Mouse (Mus musculus) kidney, adult 18-20 months (tissue): ENCODE measurements around the gene Ccdc155.

Experiments used
- DNase-seq: peaks from one replicate; pipeline ENCODE4 v3.0.0; 2021

The Ccdc155 gene

GRCm38 (mm10) chr7:45139904-45140723 is 64.6 kb downstream of the Ccdc155 start:
- no peak for DNase-seq

- no peak for DNase-seq
These were observed 66.3 kb downstream of the Ccdc155 start for GRCm38 (mm10) chr7:45138403-45138802.

- DNase-seq = no peak
These were observed 67.3 kb downstream of the Ccdc155 start for GRCm38 (mm10) chr7:45137171-45138006.

- peak; percentile 94 for DNase-seq
These were observed 68.6 kb downstream of the Ccdc155 start, which contains the start of the genes Gm45713 and Flt3l for GRCm38 (mm10) chr7:45135993-45136567. Gene Gm45713 (minus strand): TSS chr7:45136231. Gene Flt3l (minus strand): TSS chr7:45136432.

GRCm38 (mm10) chr7:45135370-45135769 is 69.3 kb downstream of the Ccdc155 start:
- no peak for DNase-seq

- DNase-seq = peak; percentile 42
These were observed 70.1 kb downstream of the Ccdc155 start for GRCm38 (mm10) chr7:45134544-45135026.
